Mouse (Mus musculus) bone marrow macrophage, adult 2 months (primary cell): ENCODE measurements at regions not wholly inside any gene's neighbourhood (a gene's known extent, or its start where the extent isn't known, plus 50 kb on each side); places are given as distances from the start of the nearest gene placed in this dataset.

Experiments used
- CTCF ChIP-seq: IDR thresholded peaks from 2 replicates; pipeline ENCODE4 v1.5.1; 2012; ENCODE audit warnings: low read depth, mild to moderate bottlenecking, low read length, moderate library complexity
- POLR2A ChIP-seq: IDR thresholded peaks from 2 replicates; pipeline ENCODE4 v1.6.1; 2012; ENCODE audit warnings: mild to moderate bottlenecking, low read depth, low read length, borderline replicate concordance

- TF ChIP-seq CTCF = no peak
- TF ChIP-seq POLR2A = no peak
These were observed 277.2 kb downstream of the Spry2 start for GRCm38 (mm10) chr14:105619449-105619848.
